Mouse (Mus musculus) heart, adult 8-10 months (tissue): ENCODE measurements at regions not wholly inside any gene's neighbourhood (a gene's known extent, or its start where the extent isn't known, plus 50 kb on each side); places are given as distances from the start of the nearest gene placed in this dataset.

ENCODE experiments used
- DNase-seq: peaks from one replicate; pipeline ENCODE4 v3.0.0; 2022; ENCODE audit warnings: low spot score

DNA sequence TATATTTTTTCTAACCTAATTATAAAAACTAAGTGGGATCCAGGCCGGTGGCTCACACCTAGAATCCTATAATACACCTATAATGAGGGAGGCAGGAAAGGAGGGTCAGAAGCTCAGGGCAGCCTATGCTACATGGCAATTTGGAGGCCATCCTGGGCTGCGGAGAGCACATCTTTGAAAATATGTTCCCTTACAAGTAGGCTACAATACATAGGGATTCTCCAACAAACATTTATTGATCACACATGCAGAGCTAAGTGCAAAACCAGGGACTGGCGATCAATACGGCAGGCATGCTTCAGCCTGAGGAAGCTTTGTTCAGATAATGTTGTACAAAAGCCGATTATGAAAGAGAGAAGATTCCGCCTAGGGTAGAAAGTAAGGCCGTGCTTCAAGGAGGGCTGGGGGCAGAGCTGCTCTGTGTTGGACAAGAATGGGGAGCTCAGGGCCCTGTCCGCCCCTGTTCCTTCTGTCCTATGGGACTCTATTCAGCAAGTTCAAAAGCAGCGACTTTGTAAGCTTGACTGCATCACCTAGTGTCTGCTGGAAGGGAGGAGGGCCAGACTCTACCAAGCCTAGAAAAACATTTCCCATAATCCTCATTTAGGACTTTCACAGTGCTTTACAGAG, 53.4 kb upstream of the Sgk1 start:
- no peak for DNase-seq

DNA sequence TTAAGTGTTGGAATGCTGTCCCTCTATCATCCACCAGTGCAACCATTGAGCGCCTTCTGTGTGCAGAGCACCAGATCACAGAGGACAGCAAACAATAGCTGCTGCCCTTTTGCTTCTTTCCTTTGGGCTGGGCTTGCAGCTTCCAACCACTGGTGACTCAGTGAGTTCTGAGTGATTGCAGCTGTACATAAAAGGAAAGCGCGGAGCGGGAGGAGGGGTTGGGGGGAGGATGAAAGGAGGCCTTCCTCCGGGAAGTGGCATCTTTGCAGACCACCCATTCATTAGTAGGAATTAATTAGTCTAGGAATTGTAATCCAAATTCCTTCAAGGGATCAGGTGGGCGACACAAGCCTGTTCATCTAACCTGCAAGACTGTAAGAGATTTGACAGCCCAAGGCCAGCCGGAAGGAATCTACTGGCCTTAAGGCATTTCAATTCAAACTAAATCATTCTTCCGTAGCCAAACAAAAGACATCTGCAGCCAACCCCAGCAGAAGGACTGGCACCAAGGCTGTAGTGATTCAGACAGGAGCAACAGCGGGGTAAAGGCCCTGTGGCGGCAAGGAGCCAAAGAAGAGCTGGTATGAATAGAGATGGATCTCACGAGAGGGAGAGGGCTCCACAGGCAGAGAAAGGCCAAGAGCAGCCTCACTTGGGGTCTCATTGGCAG, 52.8 kb upstream of the Sgk1 start:
- DNase-seq: no peak

DNA sequence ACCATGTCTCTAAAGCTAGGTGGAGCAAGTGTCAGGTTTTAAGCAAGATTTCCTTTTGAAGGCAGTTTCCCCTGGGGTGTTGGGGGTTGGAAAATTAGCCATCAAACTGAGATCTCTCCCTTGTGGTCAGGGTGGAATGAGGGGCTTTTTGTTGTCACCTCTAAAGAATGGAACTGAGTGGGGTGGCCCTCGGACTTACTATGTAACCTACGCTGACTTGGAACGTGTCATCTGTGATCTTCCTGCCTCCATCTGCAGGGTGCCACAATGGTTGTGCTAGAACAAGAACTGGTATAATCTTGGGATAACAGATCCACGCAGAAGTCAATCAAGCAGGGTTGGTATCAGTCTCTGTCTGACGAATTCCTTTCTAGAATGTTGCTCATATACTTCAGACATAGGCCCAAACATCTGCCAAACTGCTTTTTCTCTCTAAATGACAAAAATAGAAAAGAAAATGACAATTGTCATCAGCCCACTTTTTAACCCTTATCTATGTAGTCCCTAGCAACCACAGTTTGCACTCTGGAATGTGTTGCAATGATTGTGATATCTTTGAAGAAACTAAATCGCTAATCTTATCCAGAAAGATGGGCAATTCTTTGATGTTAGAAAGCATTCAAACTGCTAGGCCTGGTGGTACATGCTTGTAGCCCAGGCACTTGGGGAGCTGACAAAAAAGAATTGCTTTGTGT, 50.8 kb upstream of the Sgk1 start:
- no peak for DNase-seq
